Mouse (Mus musculus) retina, postnatal 1 day (tissue): ENCODE data around the gene Gprin3.
"Not testable (repeated sequence)": the region's sequence is repeated elsewhere in the genome, so short reads cannot be mapped to it uniquely, and the experiment has no call there.

ENCODE experiments used
- DNase-seq: peaks from one replicate; pipeline ENCODE4 v3.0.0-alpha.2; 2012

Gprin3 gene

DNA sequence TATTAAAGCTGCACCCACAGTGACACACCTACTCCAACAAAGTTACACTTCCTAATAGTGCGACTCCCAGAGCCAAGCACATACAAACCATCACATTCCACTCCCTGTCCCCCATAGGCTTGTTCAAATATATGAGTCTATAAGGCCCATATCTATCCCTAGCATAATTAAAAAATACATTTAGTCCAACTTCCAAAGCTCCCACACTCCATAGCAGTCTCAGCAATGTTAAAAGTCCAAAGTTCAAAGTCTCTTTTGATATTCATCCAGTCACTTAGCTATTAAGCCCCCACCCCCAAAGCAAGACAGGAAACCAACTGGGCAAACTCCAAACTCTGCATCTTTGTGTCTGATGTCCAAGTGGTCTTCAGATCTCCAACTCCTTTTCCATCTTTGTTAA lies 84.9 kb downstream of the Gprin3 start:
- no peak for DNase-seq

GRCm38 (mm10) chr6:59328297-59328696 lies 97.8 kb downstream of the Gprin3 start:
- peak; percentile 19 for DNase-seq

DNA sequence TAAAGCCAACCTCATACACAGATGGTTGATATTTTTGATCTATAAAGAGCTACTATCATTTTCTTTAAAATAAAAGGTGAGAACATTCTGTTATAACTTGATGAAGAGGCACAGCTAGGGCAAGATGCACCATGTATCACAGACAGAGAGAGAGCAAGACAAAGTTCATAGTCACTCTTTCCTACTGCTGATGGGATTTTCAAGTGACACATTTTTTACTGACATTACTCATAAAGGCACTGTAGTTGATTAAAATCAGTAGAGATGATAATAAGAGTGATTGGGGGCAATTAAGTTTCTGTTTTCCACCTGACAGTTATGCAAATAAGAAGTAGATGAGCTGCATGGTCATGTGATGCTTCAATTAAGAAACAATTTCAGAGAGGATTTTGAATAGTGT lies 110.2 kb downstream of the Gprin3 start:
- DNase-seq, result no peak

DNA sequence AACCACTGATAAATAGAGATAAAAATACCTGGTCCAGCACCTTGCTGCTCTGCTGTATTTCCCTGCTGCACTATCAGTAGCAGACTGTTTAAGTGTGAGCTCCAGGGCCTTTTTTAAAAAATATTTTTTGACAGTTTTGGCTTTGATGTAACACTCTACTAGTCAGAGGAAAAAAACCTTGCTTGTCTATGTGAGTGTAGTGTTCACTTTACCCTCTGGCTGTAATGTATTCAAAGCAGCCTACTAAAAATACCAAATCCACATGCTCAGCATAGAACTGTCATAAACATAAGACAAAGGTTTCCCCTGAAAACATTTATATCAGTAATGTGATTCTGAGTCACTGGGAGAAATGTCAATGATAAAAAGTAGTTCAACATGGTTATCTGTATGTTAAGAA lies 111.0 kb downstream of the Gprin3 start:
- no peak for DNase-seq

GRCm38 (mm10) chr6:59313162-59313561 lies 112.9 kb downstream of the Gprin3 start:
- DNase-seq, result no peak

GRCm38 (mm10) chr6:59311241-59311640 lies 114.9 kb downstream of the Gprin3 start:
- no peak for DNase-seq

- not testable (repeated sequence) for DNase-seq
Observed at GRCm38 (mm10) chr6:59304235-59304942, 121.7 kb downstream of the Gprin3 start.

DNA sequence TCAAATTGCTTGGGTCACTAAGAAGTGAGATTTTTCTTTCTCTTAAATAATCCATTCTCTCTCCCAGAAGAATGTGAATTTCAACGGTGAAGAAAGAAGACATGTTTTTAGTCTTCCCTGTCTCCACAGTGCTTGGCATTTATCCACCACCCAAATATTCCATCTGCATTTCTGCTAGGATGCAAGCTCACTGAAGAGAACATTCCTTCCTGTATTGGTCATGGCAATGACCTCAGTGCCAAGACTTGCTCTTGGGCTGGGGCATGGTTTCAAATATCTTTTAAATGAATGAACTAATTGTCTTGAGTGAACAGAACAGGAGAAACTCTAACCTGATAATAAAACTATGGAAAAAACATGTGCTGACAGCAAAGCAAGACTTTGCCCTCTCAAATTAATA lies 123.1 kb downstream of the Gprin3 start:
- DNase-seq, result no peak
